ENCODE assay signal across 9 mouse cellular contexts in genomic region chr3:53590139-53590621, GRCm38 (mm10).
A peak's percentile ranks its signal among the peaks of the same experiment; 100 is the strongest.
DNase-seq lines count a peak whose midpoint lies in the region; ATAC-seq and TF ChIP-seq lines count a peak whose summit lies in the region.
"Had no signal": no experiment of that assay in that cellular context is flagged by ENCODE, and none has a peak within 500 bp of the region (broad histone marks: within the 10 kb centered on the region; RNA-seq: fewer than 3 reads in every experiment).

No protein-coding gene starts in this region.

- H3K9me3 ChIP-seq in heart, embryonic 12.5 days (replicated peaks): no peaks in the 10 kb centered on the region
- no peaks in the 10 kb centered on the region for H3K9me3 ChIP-seq in forebrain, embryonic 12.5 days
- H3K9me3 ChIP-seq in hindbrain, embryonic 16.5 days (ENCODE audit: control insufficient read depth, low read length): no peaks in the 10 kb centered on the region
- no peaks in the 10 kb centered on the region for H3K9me3 ChIP-seq in midbrain, embryonic 10.5 days (replicated peaks)
- no peaks in the 10 kb centered on the region for H3K9me3 ChIP-seq in stomach, postnatal 0 days (ENCODE audit: control insufficient read depth, low read length)
- H3K9me3 ChIP-seq: liver, embryonic 13.5 days had no signal

- ATAC-seq in heart, embryonic 12.5 days (ENCODE audit: insufficient number of reproducible peaks, low FRiP score): no peak
- ATAC-seq in forebrain, embryonic 12.5 days (ENCODE audit: low FRiP score): peak; percentile 86
- ATAC-seq in hindbrain, embryonic 16.5 days: peak; percentile 76; the same call in 1 of the 2 replicates
- ATAC-seq in stomach, postnatal 0 days (ENCODE audit: low FRiP score, low TSS enrichment): no peak

- H3K4me1 ChIP-seq in heart, embryonic 12.5 days (replicated peaks): 0 out of 2 replicates have a peak, but pooled peaks cover 7% of the 10 kb centered on the region
- 0 out of 2 replicates have a peak, but pooled peaks cover 15% of the 10 kb centered on the region for H3K4me1 ChIP-seq in forebrain, embryonic 12.5 days
- no peaks in the 10 kb centered on the region for H3K4me1 ChIP-seq in hindbrain, embryonic 16.5 days (ENCODE audit: control insufficient read depth, insufficient read depth, low read depth, low read length)
- H3K4me1 ChIP-seq in midbrain, embryonic 10.5 days: peaks cover 38% of the 10 kb centered on the region
- H3K4me1 ChIP-seq in stomach, postnatal 0 days (replicated peaks; ENCODE audit: control insufficient read depth, insufficient read depth): no peaks in the 10 kb centered on the region
- H3K4me1 ChIP-seq: liver, embryonic 13.5 days had no signal

- TF ChIP-seq EP300 in stomach, postnatal 0 days (optimal IDR thresholded peaks at IDR 0.05): no peak

- no peaks in the 10 kb centered on the region for H3K36me3 ChIP-seq in heart, embryonic 12.5 days
- no peaks in the 10 kb centered on the region for H3K36me3 ChIP-seq in forebrain, embryonic 12.5 days (replicated peaks)
- no peaks in the 10 kb centered on the region for H3K36me3 ChIP-seq in hindbrain, embryonic 16.5 days (ENCODE audit: control insufficient read depth, insufficient read depth, low read length)
- H3K36me3 ChIP-seq in midbrain, embryonic 10.5 days: no peaks in the 10 kb centered on the region
- H3K36me3 ChIP-seq in stomach, postnatal 0 days (ENCODE audit: control insufficient read depth, insufficient read depth, low read length): no peaks in the 10 kb centered on the region
- H3K36me3 ChIP-seq: liver, embryonic 13.5 days had no signal

- H3K4me2 ChIP-seq in heart, embryonic 12.5 days: no peak overlapping the region
- H3K4me2 ChIP-seq in forebrain, embryonic 12.5 days: no peak overlapping the region
- no peak overlapping the region for H3K4me2 ChIP-seq in hindbrain, embryonic 16.5 days (ENCODE audit: low read length)
- no peak overlapping the region for H3K4me2 ChIP-seq in stomach, postnatal 0 days (replicated peaks; ENCODE audit: low read depth)
- H3K4me2 ChIP-seq: liver, embryonic 13.5 days had no signal

- peak; percentile 81 for TF ChIP-seq CTCF in stomach, postnatal 0 days (IDR thresholded peaks at IDR 0.05; ENCODE audit: low read depth)

- 5% methylated on average over 2 of the region's 2 CpGs for WGBS in heart, embryonic 12.5 days
- 2% methylated on average over 2 of the region's 2 CpGs for WGBS in forebrain, embryonic 12.5 days
- 0% methylated on average over 2 of the region's 2 CpGs for WGBS in hindbrain, embryonic 16.5 days
- 2% methylated on average over 2 of the region's 2 CpGs for WGBS in midbrain, embryonic 10.5 days
- WGBS in stomach, postnatal 0 days: 5% methylated on average over 2 of the region's 2 CpGs

- no peaks in the 10 kb centered on the region for H3K27me3 ChIP-seq in heart, embryonic 12.5 days (replicated peaks)
- peaks cover 12% of the 10 kb centered on the region; the same call in 1 of the 2 replicates for H3K27me3 ChIP-seq in forebrain, embryonic 12.5 days
- no peaks in the 10 kb centered on the region for H3K27me3 ChIP-seq in hindbrain, embryonic 16.5 days (replicated peaks; ENCODE audit: control insufficient read depth, insufficient read depth, low read length)
- peaks cover 6% of the 10 kb centered on the region; the same call in 1 of the 2 replicates for H3K27me3 ChIP-seq in midbrain, embryonic 10.5 days (ENCODE audit: low read depth, poor library complexity, severe bottlenecking)
- no peaks in the 10 kb centered on the region for H3K27me3 ChIP-seq in stomach, postnatal 0 days (ENCODE audit: control insufficient read depth, insufficient read depth, low read length)
- H3K27me3 ChIP-seq: liver, embryonic 13.5 days had no signal

- H3K4me3 ChIP-seq in heart, embryonic 12.5 days: no peak overlapping the region
- no peak overlapping the region for H3K4me3 ChIP-seq in forebrain, embryonic 12.5 days (replicated peaks)
- no peak overlapping the region for H3K4me3 ChIP-seq in hindbrain, embryonic 16.5 days (ENCODE audit: low read length)
- H3K4me3 ChIP-seq in midbrain, embryonic 10.5 days: no peak overlapping the region
- H3K4me3 ChIP-seq in stomach, postnatal 0 days (ENCODE audit: low read depth, low read length): no peak overlapping the region
- H3K4me3 ChIP-seq: liver, embryonic 13.5 days had no signal

- no peak overlapping the region for H3K27ac ChIP-seq in heart, embryonic 12.5 days (ENCODE audit: poor library complexity, severe bottlenecking)
- no peak overlapping the region for H3K27ac ChIP-seq in forebrain, embryonic 12.5 days
- H3K27ac ChIP-seq in hindbrain, embryonic 16.5 days (ENCODE audit: low read depth, low read length): no peak overlapping the region
- H3K27ac ChIP-seq in midbrain, embryonic 10.5 days (replicated peaks): no peak overlapping the region
- 0 out of 2 replicates have a peak overlapping the region, but pooled peaks have one; percentile 18 for H3K27ac ChIP-seq in stomach, postnatal 0 days (replicated peaks)
- H3K27ac ChIP-seq: liver, embryonic 13.5 days had no signal

- peak; percentile 8 to 77 for DNase-seq in heart, adult 18-20 months
- peak; percentile 32 for DNase-seq in c-Kit-positive CD71-negative TER-119-negative erythroid progenitor cells, embryonic 14.5 days (ENCODE audit: low read depth)
- DNase-seq in layer of hippocampus, postnatal 36 days: peak; percentile 15 to 49
- peak; percentile 50 for DNase-seq in midbrain, embryonic 10.5 days (ENCODE audit: low spot score)
- peak; percentile 59 for DNase-seq in stomach, postnatal 0 days (ENCODE audit: low spot score)
- DNase-seq: liver, embryonic 13.5 days had no signal

- H3K9ac ChIP-seq in heart, embryonic 12.5 days: no peak overlapping the region
- H3K9ac ChIP-seq in forebrain, embryonic 12.5 days: no peak overlapping the region
- no peak overlapping the region for H3K9ac ChIP-seq in hindbrain, embryonic 16.5 days (ENCODE audit: low read depth, low read length)
- H3K9ac ChIP-seq in stomach, postnatal 0 days (ENCODE audit: low read length): no peak overlapping the region
- H3K9ac ChIP-seq: liver, embryonic 13.5 days had no signal

Comparison
In these comparisons a context has a peak if more than half of its experiments do, and no peak if none do; other contexts are left out.
1. ATAC-seq: peak in forebrain, embryonic 12.5 days (single experiment) and hindbrain, embryonic 16.5 days (single experiment); none in heart, embryonic 12.5 days (single experiment) and stomach, postnatal 0 days (single experiment).
2. Peak in every context shown above with its lines, with median percentiles within 50 percentile points of each other: DNase-seq.